Mouse (Mus musculus) kidney, postnatal 0 days (tissue): Measurements from ENCODE around the gene Rsf1. TPM values are rescaled to one million over a fixed set of nuclear protein-coding genes. Genes with fewer than 3 reads are reported as not detected.

Source experiments
- ATAC-seq: fragments of 200-750 bp; cut with Nextera tagmentation; replicated peaks from 2 replicates; pipeline ENCODE4 v1.8.0; 2017; ENCODE audit warnings: low read depth, moderate number of reproducible peaks, moderate TSS enrichment, moderate library complexity; ENCODE audit not compliant: low FRiP score
- DNase-seq: peaks from one replicate; pipeline ENCODE4 v3.0.0-alpha.2; 2016; ENCODE audit warnings: low spot score
- H3K27ac ChIP-seq: fragments of 300-500 bp; sonication (generic); 2 replicates; pipeline ENCODE4 v1.5.1; 2014; ENCODE audit warnings: mild to moderate bottlenecking
- H3K27me3 ChIP-seq: fragments of 300-500 bp; sonication (generic); 2 replicates; pipeline ENCODE4 v1.6.1; 2014; ENCODE audit warnings: low read length, mixed read lengths; ENCODE audit not compliant: insufficient read depth
- H3K36me3 ChIP-seq: fragments of 300-500 bp; sonication (generic); 2 replicates; pipeline ENCODE4 v1.6.1; 2014; ENCODE audit warnings: low read length, mixed read lengths; ENCODE audit not compliant: insufficient read depth
- H3K4me1 ChIP-seq: fragments of 300-500 bp; sonication (generic); replicated peaks from 2 replicates; pipeline ENCODE4 v1.6.1; 2014; ENCODE audit warnings: antibody characterized with exemption, low read length, mixed read lengths; ENCODE audit not compliant: insufficient read depth
- H3K4me2 ChIP-seq: fragments of 300-500 bp; sonication (generic); 2 replicates; pipeline ENCODE4 v1.6.1; 2014; ENCODE audit warnings: mild to moderate bottlenecking, low read length, moderate library complexity, mixed read lengths
- H3K4me3 ChIP-seq: fragments of 300-500 bp; sonication (generic); replicated peaks from 2 replicates; pipeline ENCODE4 v1.5.1; 2014; ENCODE audit warnings: low read depth, low read length
- H3K9ac ChIP-seq: fragments of 300-500 bp; sonication (generic); 2 replicates; pipeline ENCODE4 v1.6.1; 2014; ENCODE audit warnings: low read depth, low read length
- H3K9me3 ChIP-seq: fragments of 300-500 bp; sonication (generic); replicated peaks from 2 replicates; pipeline ENCODE4 v1.6.1; 2016; ENCODE audit warnings: low read length, inconsistent platforms, mixed read lengths
- CTCF ChIP-seq: IDR thresholded peaks from 2 replicates; pipeline ENCODE4 v1.5.1; 2016; ENCODE audit warnings: antibody characterized with exemption, low read depth, mild to moderate bottlenecking, moderate library complexity
- WGBS: fragments of 180-500 bp; shearing (Covaris S2); extraction: QIAGEN DNeasy Blood & Tissue Kit; methylation state at CpG from one replicate; pipeline ENCODE4 v1.1.7; 2014; 5-methylcytosine and 5-hydroxymethylcytosine counted together
- polyA plus RNA-seq: library from polyadenylated mRNA; unstranded; fragments of >200 nt; fragmentation: Nextera tagmentation; extraction: Ambion mirVana; gene quantifications from 2 replicates; pipeline ENCODE4 v1.2.1, GENCODE M21; 2015

Gene Rsf1
- polyA plus RNA-seq: 17.7 and 22.0 TPM in 2 replicates

DNA sequence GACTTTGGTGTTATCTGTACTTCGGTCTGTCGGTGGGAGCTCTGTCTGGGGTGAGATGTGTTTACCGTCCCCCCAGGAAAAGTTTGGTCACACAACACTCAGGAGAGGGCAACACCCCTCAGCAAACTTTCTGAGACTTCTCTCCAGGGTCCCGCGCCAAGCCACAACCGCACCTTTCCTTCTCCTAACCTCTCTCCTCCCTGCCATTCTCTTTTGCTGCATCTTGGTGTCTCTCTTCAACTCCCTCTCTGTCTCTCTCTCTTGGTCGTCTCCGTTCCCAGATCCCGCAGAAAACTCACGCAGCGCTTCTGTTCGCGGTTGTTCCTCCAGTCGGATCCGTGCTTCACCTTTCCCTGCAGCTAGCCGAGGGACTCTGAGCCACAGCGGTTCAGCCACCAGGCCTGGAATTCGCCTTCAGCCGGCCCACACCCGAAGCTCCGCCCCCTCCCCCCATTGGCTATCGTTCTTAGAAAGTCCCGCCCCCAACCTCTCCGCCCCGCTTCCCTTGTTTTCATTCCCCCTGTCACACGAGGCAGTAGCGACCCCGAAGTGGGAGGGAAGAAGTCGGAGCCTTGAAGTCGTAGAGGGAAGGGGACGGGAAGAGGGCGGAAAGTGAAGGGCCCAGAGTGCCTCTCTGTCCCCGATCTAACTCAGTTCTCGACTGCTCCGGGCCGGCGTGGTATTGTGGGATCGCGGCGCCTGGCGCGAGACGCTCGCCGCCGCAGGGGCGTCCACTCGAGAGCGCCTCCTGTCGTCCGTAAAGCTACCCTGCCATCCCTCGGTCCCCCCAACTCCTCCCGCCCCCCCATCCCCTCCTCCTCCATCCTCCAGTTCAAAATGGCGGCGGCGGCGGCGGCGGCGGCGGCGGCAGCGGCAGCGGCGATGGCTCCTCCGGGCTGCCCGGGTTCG, at the start of gene Rsf1, which contains the start of gene Aamdc:
TSS of gene Rsf1 (plus strand) at position 823 of the 909 bp plus-strand sequence.
TSS of gene Aamdc (minus strand) at position 431 of the 909 bp plus-strand sequence.
- peak; percentile 76 for TF ChIP-seq CTCF
- Histone ChIP-seq H3K4me3 (peak within 1 kb of the TSS; percentile 98), H3K9me3 (no peaks in the 10 kb centered on the region), H3K4me1 (no peaks in the 10 kb centered on the region; the same call in 1 of the 2 replicates), H3K4me2 (peak within 1 kb of the TSS; percentile 73), H3K36me3 (no peaks in the 10 kb centered on the region), H3K27me3 (no peaks in the 10 kb centered on the region), H3K9ac (peak within 1 kb of the TSS; percentile 97), H3K27ac (peak within 1 kb of the TSS; percentile 99)
- ATAC-seq (peak; percentile 98), DNase-seq (peak; percentile 100)
- WGBS: under 1% methylated on average over 65 of the region's 68 CpGs

DNA sequence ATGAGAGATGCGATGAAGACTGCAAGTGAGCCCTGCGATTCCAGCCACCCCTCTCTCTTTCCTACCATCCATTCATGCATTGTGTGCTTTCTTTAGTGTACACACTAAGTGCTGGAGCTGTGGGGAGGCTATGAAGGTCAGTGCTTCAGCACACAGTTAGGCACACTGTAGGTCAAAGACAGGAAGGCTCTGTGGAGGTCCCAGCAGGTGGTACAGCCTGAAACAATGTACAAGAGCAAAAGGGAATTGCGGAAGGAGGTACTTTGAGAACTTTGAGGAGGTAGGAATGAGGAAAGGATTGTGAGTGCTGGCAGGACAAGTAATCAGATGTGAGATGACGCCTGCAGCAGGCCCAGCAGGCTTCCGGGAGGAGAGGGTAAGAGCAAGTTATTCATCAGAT, 44.2 kb upstream of the Rsf1 start:
- no peak overlapping the region for H3K4me2 ChIP-seq
- 93% methylated on average over 5 of the region's 5 CpGs for WGBS
- ATAC-seq: no peak

DNA sequence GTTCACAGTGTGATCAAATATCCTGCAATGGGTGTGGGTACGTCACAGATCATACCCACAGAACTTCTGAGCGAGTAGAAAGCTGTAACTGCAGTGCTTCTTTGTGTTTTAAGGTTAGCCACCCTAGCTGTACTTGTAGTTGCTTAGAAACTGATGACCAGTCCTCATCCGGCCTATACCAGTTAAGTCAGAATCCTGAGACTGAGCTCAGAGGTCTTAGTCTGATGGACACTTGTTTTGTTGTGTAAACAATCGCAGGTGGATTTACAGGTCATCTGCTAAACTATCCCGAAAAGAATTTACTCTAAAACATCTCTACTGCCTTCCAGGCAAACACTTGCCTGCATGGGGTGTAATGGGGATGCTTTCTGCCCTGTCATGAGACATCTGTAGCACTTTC, 43.1 kb upstream of the Rsf1 start:
- Histone ChIP-seq H3K4me2 (no peak overlapping the region), H3K4me3 (no peak overlapping the region), H3K27ac (no peak overlapping the region), H3K9ac (no peak overlapping the region), H3K4me1 (no peaks in the 10 kb centered on the region), H3K36me3 (peaks cover 57% of the 10 kb centered on the region), H3K9me3 (no peaks in the 10 kb centered on the region), H3K27me3 (no peaks in the 10 kb centered on the region)
- ATAC-seq (no peak), DNase-seq (no peak)
- WGBS: 92% methylated on average over 5 of the region's 5 CpGs
- TF ChIP-seq CTCF: no peak

More for the DNA sequence above, 44.2 kb upstream of the Rsf1 start:
- Histone ChIP-seq H3K9me3 (no peaks in the 10 kb centered on the region), H3K36me3 (peaks cover 58% of the 10 kb centered on the region), H3K4me3 (no peak overlapping the region), H3K27ac (no peak overlapping the region), H3K9ac (no peak overlapping the region), H3K4me1 (no peaks in the 10 kb centered on the region), H3K27me3 (no peaks in the 10 kb centered on the region)
- no peak for DNase-seq
- TF ChIP-seq CTCF: no peak

DNA sequence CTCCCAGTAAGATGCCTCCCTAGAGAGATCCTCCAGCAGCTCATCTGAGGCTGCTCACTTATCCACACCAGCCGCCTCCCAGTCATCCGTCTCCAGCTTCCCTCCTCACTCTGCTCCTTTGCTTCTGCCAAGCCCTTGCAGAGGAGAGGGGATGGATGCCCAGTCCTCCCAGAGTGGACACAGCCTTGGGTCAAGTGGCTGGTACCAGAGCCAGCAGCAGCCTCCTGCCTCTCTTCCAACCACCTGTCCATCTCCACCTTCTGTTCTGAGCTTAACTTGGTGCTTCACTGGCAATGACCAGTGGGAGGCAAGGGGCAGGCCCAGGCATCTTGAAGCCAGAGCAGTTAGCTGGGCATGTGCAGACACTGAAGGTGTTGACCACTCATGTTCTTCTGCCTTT, 33.2 kb upstream of the Rsf1 start:
- ATAC-seq: no peak
- DNase-seq: no peak
- Histone ChIP-seq H3K27me3 (no peaks in the 10 kb centered on the region), H3K4me1 (no peaks in the 10 kb centered on the region), H3K27ac (no peak overlapping the region), H3K36me3 (peaks cover 7% of the 10 kb centered on the region; the same call in 1 of the 2 replicates), H3K9ac (no peak overlapping the region), H3K9me3 (no peaks in the 10 kb centered on the region), H3K4me3 (no peak overlapping the region), H3K4me2 (no peak overlapping the region)
- TF ChIP-seq CTCF: no peak
- WGBS: 97% methylated on average over 2 of the region's 2 CpGs

DNA sequence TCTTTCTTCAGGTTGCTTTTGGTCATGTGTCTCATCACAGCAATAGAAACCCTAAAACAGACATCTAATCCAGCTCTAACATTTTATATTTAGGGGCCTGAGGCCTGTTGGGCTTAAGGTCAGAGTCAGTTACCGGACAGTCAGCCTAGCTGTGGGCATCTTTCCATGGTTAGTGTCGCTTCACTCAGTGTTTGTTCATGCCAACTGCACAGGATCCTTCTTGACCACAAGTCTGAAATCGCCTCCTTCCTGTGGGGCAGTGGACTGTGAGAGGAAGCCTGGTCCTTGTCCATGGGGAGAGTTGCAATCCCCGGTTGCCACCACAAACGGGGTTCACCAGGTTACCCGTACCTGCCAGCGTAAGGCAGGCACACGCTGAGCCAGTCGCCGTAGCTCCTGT, 30.4 kb upstream of the Rsf1 start:
- no peak overlapping the region for H3K4me3 ChIP-seq
- no peaks in the 10 kb centered on the region for H3K4me1 ChIP-seq
- no peak overlapping the region for H3K4me2 ChIP-seq
- H3K27ac ChIP-seq: no peak overlapping the region
- H3K36me3 ChIP-seq: no peaks in the 10 kb centered on the region
- no peaks in the 10 kb centered on the region for H3K9me3 ChIP-seq
- TF ChIP-seq CTCF: no peak
- DNase-seq (no peak), ATAC-seq (no peak)
- 93% methylated on average over 10 of the region's 10 CpGs for WGBS
- H3K9ac ChIP-seq: no peak overlapping the region
- H3K27me3 ChIP-seq: no peaks in the 10 kb centered on the region

DNA sequence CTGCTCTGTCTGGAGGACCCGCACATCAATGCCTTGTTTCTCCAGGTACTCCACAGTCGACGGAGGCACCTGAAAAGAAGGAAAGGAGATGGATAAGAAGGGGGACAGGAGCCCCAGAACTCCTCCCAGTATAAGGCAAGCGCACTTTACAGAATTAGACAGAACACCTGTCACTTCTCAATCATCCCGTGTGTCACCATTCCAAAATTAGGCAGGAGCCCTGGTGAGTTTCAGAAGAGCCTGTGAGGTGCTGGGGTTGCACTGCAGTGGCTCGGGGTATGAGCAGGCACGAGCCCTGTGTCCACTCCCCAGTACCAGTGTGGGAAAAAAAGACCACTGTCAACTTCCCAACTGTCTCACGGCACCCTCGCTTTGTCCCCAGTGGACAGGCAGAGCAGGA, 29.0 kb upstream of the Rsf1 start:
- no peaks in the 10 kb centered on the region for H3K4me1 ChIP-seq
- TF ChIP-seq CTCF: no peak
- no peak overlapping the region for H3K27ac ChIP-seq
- DNase-seq: no peak
- H3K36me3 ChIP-seq: no peaks in the 10 kb centered on the region
- ATAC-seq: no peak
- no peak overlapping the region for H3K9ac ChIP-seq
- H3K9me3 ChIP-seq: no peaks in the 10 kb centered on the region
- 86% methylated on average over 9 of the region's 9 CpGs for WGBS
- no peak overlapping the region for H3K4me3 ChIP-seq
- no peaks in the 10 kb centered on the region for H3K27me3 ChIP-seq
- H3K4me2 ChIP-seq: no peak overlapping the region
